Mouse (Mus musculus): ENCODE data around the gene Gm45015. TPM values are rescaled to one million over a fixed set of nuclear protein-coding genes. Genes with fewer than 3 reads are reported as not detected.
"Not testable (repeated sequence)": the region's sequence is repeated elsewhere in the genome, so short reads cannot be mapped to it uniquely, and the experiment has no call there.

Gene Gm45015
- polyA plus RNA-seq, 1 experiment from 2014 or later: not detected

- peaks cover 56% of the 10 kb centered on the region for H3K27me3 ChIP-seq
- in situ Hi-C loops (cut with MboI; ENCODE audit: low pct_unique_long_range_greater_than_20kb): no loop called here
- POLR2A ChIA-PET: interaction anchor here (0.9 kb wide), 1 partner anchor 17 kb away, joined by 3 read pairs; no protein-coding TSS in a partner anchor
- CTCF ChIA-PET: no interaction called here
- no peak for DNase-seq (ENCODE audit: low read depth, low spot score)
- ATAC-seq: no peak
- no peak for TF ChIP-seq CTCF (IDR thresholded peaks at IDR 0.05)
Observed at GRCm38 (mm10) chrX:73333548-73333947, 3.1 kb downstream of the Gm45015 start.

- POLR2A ChIA-PET: no interaction called here
- peaks cover 36% of the 10 kb centered on the region for H3K27me3 ChIP-seq
- CTCF ChIA-PET: no interaction called here
- TF ChIP-seq CTCF (IDR thresholded peaks at IDR 0.05): no peak
- in situ Hi-C loops (cut with MboI; ENCODE audit: low pct_unique_long_range_greater_than_20kb): loop anchor here (10.0 kb wide), 1 partner anchor 282 kb away; no protein-coding TSS in a partner anchor
- DNase-seq (ENCODE audit: low read depth, low spot score) (no peak), ATAC-seq (no peak)
Observed at GRCm38 (mm10) chrX:73327215-73327614, 9.4 kb downstream of the Gm45015 start.

- no peak for TF ChIP-seq CTCF (IDR thresholded peaks at IDR 0.05)
- CTCF ChIA-PET: no interaction called here
- peaks cover 37% of the 10 kb centered on the region for H3K27me3 ChIP-seq
- in situ Hi-C loops (cut with MboI; ENCODE audit: low pct_unique_long_range_greater_than_20kb): loop anchor here (10.0 kb wide), 1 partner anchor 276 kb away; no protein-coding TSS in a partner anchor
- ATAC-seq (no peak), DNase-seq (ENCODE audit: low read depth, low spot score) (no peak)
- POLR2A ChIA-PET: no interaction called here
Observed at GRCm38 (mm10) chrX:73321029-73321428, 15.6 kb downstream of the Gm45015 start.

GRCm38 (mm10) chrX:73312522-73312921 is 24.1 kb downstream of the Gm45015 start:
- in situ Hi-C loops (cut with MboI; ENCODE audit: low pct_unique_long_range_greater_than_20kb): loop anchor here (10.0 kb wide), 1 partner anchor 122 kb away; the partner anchor contains the start of gene Trex2
- DNase-seq (ENCODE audit: low read depth, low spot score) (no peak), ATAC-seq (no peak)
- POLR2A ChIA-PET: no interaction called here
- TF ChIP-seq CTCF (IDR thresholded peaks at IDR 0.05): peak; percentile 46
- CTCF ChIA-PET: interaction anchor here (2.6 kb wide), 1 partner anchor 117 kb away, joined by 11 read pairs; no protein-coding TSS in a partner anchor
- peaks cover 49% of the 10 kb centered on the region for H3K27me3 ChIP-seq

- H3K27me3 ChIP-seq; in situ Hi-C loops (cut with MboI; ENCODE audit: low pct_unique_long_range_greater_than_20kb); POLR2A ChIA-PET; ATAC-seq; DNase-seq (ENCODE audit: low read depth, low spot score); CTCF ChIA-PET: not testable (repeated sequence)
Observed at GRCm38 (mm10) chrX:73295745-73296144, 40.9 kb downstream of the Gm45015 start.

GRCm38 (mm10) chrX:73292876-73293275 is 43.8 kb downstream of the Gm45015 start, which contains the start of the genes Xlr5a and Xlr5c:
TSS of gene Xlr5a (minus strand) at chrX:73292976.
TSS of gene Xlr5c (minus strand) at chrX:73292976.
- ATAC-seq; POLR2A ChIA-PET; DNase-seq (ENCODE audit: low read depth, low spot score); CTCF ChIA-PET; in situ Hi-C loops (cut with MboI; ENCODE audit: low pct_unique_long_range_greater_than_20kb); H3K27me3 ChIP-seq: not testable (repeated sequence)

Other genes starting within 250 kb of the Gm45015 start
- not detected for gene Xlr3a, start 239.7 kb downstream of the Gm45015 start, polyA plus RNA-seq (2021)
- gene Gm14685, start 219.8 kb downstream of the Gm45015 start, polyA plus RNA-seq (2021): not detected
- not detected for gene Xlr5b, start 188.0 kb downstream of the Gm45015 start, polyA plus RNA-seq (2021)
- gene DXBay18, start 187.4 kb downstream of the Gm45015 start, polyA plus RNA-seq (2021): not detected
- not detected for gene Spin2d, start 159.9 kb downstream of the Gm45015 start, polyA plus RNA-seq (2021)
- not detected for gene Xlr3b, start 144.6 kb downstream of the Gm45015 start, polyA plus RNA-seq (2021)
- gene Xlr4b, start 122.5 kb downstream of the Gm45015 start, polyA plus RNA-seq (2021): not detected
- gene F8a, start 108.5 kb downstream of the Gm45015 start, polyA plus RNA-seq (2021): 4.5 TPM
- gene Xlr4c, start 93.7 kb downstream of the Gm45015 start, polyA plus RNA-seq (2021): not detected
- gene Xlr3c, start 71.5 kb downstream of the Gm45015 start, polyA plus RNA-seq (2021): not detected
- gene Xlr5a, start 43.9 kb downstream of the Gm45015 start, polyA plus RNA-seq (2021): not detected
- gene Xlr5c, start 43.9 kb downstream of the Gm45015 start, polyA plus RNA-seq (2021): not detected
- gene Zfp275, start 5.8 kb upstream of the Gm45015 start, polyA plus RNA-seq (2021): 12.3 TPM
- not detected for gene Gm18336, start 61.9 kb upstream of the Gm45015 start, polyA plus RNA-seq (2021)
- gene Zfp92, start 74.3 kb upstream of the Gm45015 start, polyA plus RNA-seq (2021): 0.01 TPM
- gene Trex2, start 98.5 kb upstream of the Gm45015 start, polyA plus RNA-seq (2021): not detected
- gene Haus7, start 122.2 kb upstream of the Gm45015 start, polyA plus RNA-seq (2021): 23.4 TPM
- gene Bgn, start 146.8 kb upstream of the Gm45015 start, polyA plus RNA-seq (2021): 2.2 TPM
- 0.03 TPM for gene Atp2b3, start 166.2 kb upstream of the Gm45015 start, polyA plus RNA-seq (2021)